Mouse (Mus musculus) kidney, adult 8-10 months (tissue): ENCODE measurements around the gene Pdzph1.
A peak's percentile ranks its signal among the peaks of the same experiment; 100 is the strongest.

Source experiments
- DNase-seq, 2 experiments: peaks; one replicate each; pipeline ENCODE4 v3.0.0; 2022

Gene Pdzph1

GRCm38 (mm10) chr17:58919927-58920326, 71.2 kb downstream of the Pdzph1 start:
- no peak for DNase-seq

DNA sequence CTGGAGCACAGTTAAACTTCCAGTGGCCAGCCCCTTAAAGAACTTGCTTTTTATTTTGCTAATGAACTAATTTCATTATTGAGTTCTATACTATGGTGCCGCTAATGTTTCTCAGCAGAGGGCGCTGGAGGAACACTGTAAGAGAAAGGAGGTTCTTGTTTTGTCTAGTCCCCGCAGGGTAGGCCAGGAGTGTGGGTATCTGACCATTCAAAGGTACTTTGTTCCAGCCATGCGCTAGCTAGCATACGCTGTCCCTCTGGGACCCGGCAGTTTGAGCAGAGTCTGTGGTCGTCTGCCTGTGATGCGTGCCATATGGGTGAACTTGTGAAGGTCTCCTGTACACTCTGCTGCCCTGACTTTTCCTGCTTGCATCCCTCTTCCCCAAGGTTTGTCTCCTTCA, 72.1 kb downstream of the Pdzph1 start:
- DNase-seq: peak; percentile 1 to 32

- DNase-seq: no peak
Observed at GRCm38 (mm10) chr17:58918539-58918938, 72.6 kb downstream of the Pdzph1 start.

DNA sequence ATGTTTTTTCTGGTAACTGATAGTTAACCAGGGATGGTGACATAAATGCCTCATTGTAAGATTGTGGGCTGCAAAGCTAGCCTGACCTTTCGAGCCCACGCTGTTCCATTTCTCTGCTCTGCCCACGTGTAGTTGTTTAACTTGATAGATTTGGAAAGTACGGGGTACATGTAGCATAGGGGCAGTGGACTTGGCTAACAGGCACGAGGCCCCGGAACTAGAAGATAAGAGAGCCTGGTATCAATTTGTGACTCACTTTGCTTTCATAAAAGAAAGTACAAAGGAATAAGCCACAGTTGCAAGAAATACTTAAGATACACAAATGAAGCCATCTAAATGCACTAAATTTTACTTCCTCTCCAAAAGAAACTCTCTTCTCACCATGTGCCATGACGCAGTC, 79.6 kb downstream of the Pdzph1 start:
- no peak for DNase-seq

GRCm38 (mm10) chr17:58909061-58909661, 82.0 kb downstream of the Pdzph1 start:
- peak in 1 of 2 experiments; percentile 51 for DNase-seq

DNA sequence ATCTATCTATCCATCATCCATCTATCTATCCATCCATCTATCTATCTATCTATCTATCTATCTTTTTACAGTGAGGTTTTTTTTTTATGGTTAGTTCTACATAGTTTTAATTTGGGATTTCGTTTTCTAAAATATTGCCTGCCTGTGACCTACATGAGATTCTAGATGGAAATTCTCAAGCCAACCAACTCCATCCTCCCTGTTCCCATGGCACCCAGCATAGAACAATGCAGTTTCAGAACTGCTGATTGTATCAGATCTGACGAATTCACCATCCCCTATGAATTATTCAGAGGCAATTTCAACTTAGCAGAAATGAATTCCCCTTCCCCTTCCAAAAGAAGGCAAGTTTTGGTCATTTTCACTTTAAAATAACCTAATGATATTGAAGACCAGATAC, 85.2 kb downstream of the Pdzph1 start:
- no peak for DNase-seq

DNA sequence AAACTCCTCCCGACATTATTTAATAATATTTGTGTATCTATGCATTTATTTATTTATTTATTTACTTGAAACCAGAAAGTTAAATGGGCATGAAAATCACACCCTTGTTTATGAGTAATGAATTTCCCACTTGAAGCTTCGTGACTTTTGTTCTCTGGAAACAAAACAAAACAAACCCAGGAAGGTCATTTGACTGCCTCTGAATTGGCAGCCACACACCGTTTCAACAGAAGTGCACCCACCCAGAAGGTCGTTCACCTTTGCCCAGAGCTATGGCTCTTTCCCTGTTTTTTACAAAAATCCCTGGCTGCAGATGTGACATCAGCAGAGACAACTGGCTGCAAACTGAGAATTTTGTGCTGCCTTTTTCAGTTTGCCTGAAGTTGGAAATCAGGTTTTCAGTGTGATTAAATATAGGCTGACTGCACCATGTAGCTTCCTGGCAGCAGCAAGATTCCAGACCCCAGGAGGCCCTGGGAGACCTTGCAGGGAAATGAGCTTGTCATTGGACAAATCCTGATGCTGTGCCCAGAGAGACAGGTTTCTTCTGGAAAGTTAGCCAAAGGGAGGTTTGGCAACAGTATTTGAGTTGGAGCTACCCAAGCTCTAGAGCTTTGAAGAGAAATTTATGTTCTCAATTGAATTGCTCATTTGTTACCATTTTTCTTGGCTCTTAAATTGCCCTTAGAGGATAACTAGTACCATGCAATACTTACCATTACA, 99.5 kb downstream of the Pdzph1 start:
- DNase-seq: no peak

- DNase-seq: no peak
Observed at GRCm38 (mm10) chr17:58889905-58890645, 101.1 kb downstream of the Pdzph1 start.

DNA sequence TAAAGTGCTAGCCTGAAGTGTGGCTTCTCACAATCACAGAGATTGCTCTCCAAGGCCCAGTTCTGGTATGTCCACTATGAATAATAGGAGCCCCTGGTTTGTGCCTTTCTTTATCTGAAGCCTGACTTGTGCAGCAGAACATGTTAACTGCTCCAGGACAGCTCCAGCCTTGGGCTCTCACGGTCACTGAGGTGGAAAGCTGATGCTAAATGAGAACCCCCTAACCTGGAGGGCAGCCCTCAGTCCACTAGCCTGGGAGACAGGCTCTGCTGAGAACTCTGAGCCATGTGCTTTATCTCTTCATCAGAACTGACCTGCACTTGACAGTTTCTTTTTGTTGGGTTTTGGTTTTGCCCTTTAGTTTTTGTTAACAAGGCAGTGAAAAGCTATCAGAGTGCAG, 106.8 kb downstream of the Pdzph1 start:
- DNase-seq: no peak

DNA sequence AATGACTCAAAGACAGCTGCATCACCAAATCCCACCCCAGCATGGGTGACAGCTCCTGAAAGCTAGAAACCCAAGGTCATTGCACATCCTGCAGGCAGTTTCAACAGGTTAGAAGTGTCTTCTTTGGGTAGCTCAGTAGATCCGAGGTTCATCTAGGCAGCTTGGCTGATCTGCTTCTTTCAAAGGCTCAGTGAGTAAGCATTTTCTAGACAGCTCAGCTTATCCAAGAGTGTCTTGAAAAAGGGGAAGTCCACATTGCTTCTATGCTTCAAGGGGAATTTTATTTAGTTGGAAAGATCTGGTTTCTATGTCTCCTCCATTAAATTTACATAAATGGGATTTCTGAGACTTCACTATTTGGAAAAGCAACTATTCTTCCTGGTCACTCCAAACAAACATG, 117.8 kb downstream of the Pdzph1 start:
- DNase-seq: no peak

DNA sequence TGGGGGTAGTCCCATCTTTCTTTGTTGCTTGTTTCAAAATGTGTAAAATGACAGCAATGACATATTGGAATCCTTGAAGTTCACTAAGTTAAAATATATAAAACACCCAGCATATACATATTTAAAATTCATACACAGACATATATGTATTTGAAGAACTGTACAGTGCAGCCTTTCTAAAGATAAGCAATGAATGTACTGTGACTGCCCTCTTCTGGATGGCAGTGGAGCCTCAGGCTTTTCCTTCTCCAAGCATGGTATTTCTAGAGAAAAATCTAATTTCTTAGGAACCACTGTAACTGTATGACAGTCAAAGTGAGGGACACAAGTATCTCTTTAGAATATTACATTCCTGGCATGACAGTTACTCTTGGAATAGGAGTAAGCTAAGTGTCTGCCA, 120.4 kb downstream of the Pdzph1 start:
- DNase-seq: no peak
